Mouse (Mus musculus) kidney, adult 2 months (tissue): ENCODE data around the gene Mindy1. TPM values are rescaled to one million over a fixed set of nuclear protein-coding genes. Genes with fewer than 3 reads are reported as not detected.

Experiments
- DNase-seq: peaks from one replicate; pipeline ENCODE4 v3.0.0; 2021
- H3K27ac ChIP-seq: fragments of 200-500 bp; 2 replicates; pipeline ENCODE4 v1.5.1; 2012; ENCODE audit warnings: low read depth, low read length, control low read depth, inconsistent platforms; ENCODE audit not compliant: insufficient read depth
- H3K27me3 ChIP-seq: fragments of 200-500 bp; replicated peaks from 2 replicates; pipeline ENCODE4 v1.6.1; 2012; ENCODE audit warnings: mild to moderate bottlenecking, moderate library complexity, low read length, inconsistent platforms; ENCODE audit not compliant: control insufficient read depth, insufficient read depth
- H3K36me3 ChIP-seq: fragments of 200-500 bp; 2 replicates; pipeline ENCODE4 v1.6.1; 2012; ENCODE audit warnings: mild to moderate bottlenecking, moderate library complexity, low read length, inconsistent platforms; ENCODE audit not compliant: control insufficient read depth, insufficient read depth
- H3K4me1 ChIP-seq: fragments of 200-500 bp; 2 replicates; pipeline ENCODE4 v1.6.1; 2011; ENCODE audit warnings: low read length; ENCODE audit not compliant: control insufficient read depth, insufficient read depth
- H3K4me3 ChIP-seq: fragments of 200-500 bp; 2 replicates; pipeline ENCODE4 v1.5.1; 2011; ENCODE audit warnings: mild to moderate bottlenecking, low read depth, low read length, control low read depth; ENCODE audit not compliant: insufficient read depth
- CTCF ChIP-seq: fragments of 200-500 bp; conservative IDR thresholded peaks from 2 replicates; pipeline ENCODE4 v1.5.1; 2011; ENCODE audit warnings: low read depth, mild to moderate bottlenecking, control low read depth, low read length, moderate library complexity, mixed read lengths; ENCODE audit not compliant: insufficient read depth, insufficient read length
- POLR2A ChIP-seq: fragments of 200-500 bp; IDR thresholded peaks from one replicate; pipeline ENCODE4 v1.6.1; 2011; ENCODE audit warnings: low read depth, low read length, control low read depth
- WGBS: fragments of 180-500 bp; shearing (Covaris S2); methylation state at CpG from one replicate; pipeline ENCODE4 v1.1.7; 2018; 5-methylcytosine and 5-hydroxymethylcytosine counted together
- polyA plus RNA-seq: library from polyadenylated mRNA; depleted of rRNA; stranded (reverse); fragments of >200 nt; gene quantifications from 2 replicates; pipeline ENCODE4 v1.2.3, GENCODE M21; 2012

Mindy1 gene
- polyA plus RNA-seq, 1 experiment: 120 TPM

- TF ChIP-seq POLR2A (no peak), CTCF (no peak)
- 57% methylated on average over 7 of the region's 7 CpGs for WGBS
- Histone ChIP-seq H3K27me3 (no peaks in the 10 kb centered on the region), H3K4me3 (no peak within 1 kb of the TSS), H3K27ac (no peak within 1 kb of the TSS), H3K4me1 (no peaks in the 10 kb centered on the region), H3K36me3 (no peaks in the 10 kb centered on the region; the same call in 1 of the 2 replicates)
- no peak for DNase-seq
Observed at GRCm38 (mm10) chr3:95250783-95251424, 30.2 kb upstream of the Mindy1 start, which contains the start of gene Bnipl. Bnipl (minus strand) TSS chr3:95251193.

GRCm38 (mm10) chr3:95256931-95257330 lies 24.2 kb upstream of the Mindy1 start:
- DNase-seq: peak; percentile 79
- no peaks in the 10 kb centered on the region for H3K4me1 ChIP-seq
- H3K27ac ChIP-seq: peak overlapping the region; percentile 36; the same call in 1 of the 2 replicates
- WGBS: 57% methylated on average over 5 of the region's 5 CpGs
- no peaks in the 10 kb centered on the region; the same call in none of the 2 replicates for H3K36me3 ChIP-seq
- H3K27me3 ChIP-seq: no peaks in the 10 kb centered on the region
- TF ChIP-seq POLR2A: no peak
- no peak for TF ChIP-seq CTCF
- H3K4me3 ChIP-seq: no peak overlapping the region

- H3K4me1 ChIP-seq: no peaks in the 10 kb centered on the region
- H3K36me3 ChIP-seq: no peaks in the 10 kb centered on the region; the same call in 1 of the 2 replicates
- TF ChIP-seq CTCF: no peak
- WGBS: 91% methylated on average over 4 of the region's 4 CpGs
- H3K27ac ChIP-seq: no peak overlapping the region
- DNase-seq: no peak
- H3K27me3 ChIP-seq: no peaks in the 10 kb centered on the region
- no peak overlapping the region for H3K4me3 ChIP-seq
Observed at GRCm38 (mm10) chr3:95261975-95262374, 19.2 kb upstream of the Mindy1 start.

GRCm38 (mm10) chr3:95263089-95263739 lies 17.9 kb upstream of the Mindy1 start:
- peak; percentile 95 for DNase-seq
- Histone ChIP-seq H3K36me3 (no peaks in the 10 kb centered on the region), H3K4me3 (no peak overlapping the region), H3K4me1 (peaks cover 5% of the 10 kb centered on the region; the same call in 1 of the 2 replicates), H3K27me3 (no peaks in the 10 kb centered on the region), H3K27ac (no peak overlapping the region)
- WGBS: 39% methylated on average over 11 of the region's 11 CpGs
- TF ChIP-seq CTCF (peak; percentile 88), POLR2A (no peak)

GRCm38 (mm10) chr3:95264724-95265123 lies 16.4 kb upstream of the Mindy1 start:
- TF ChIP-seq CTCF (no peak), POLR2A (no peak)
- Histone ChIP-seq H3K27ac (no peak overlapping the region), H3K36me3 (no peaks in the 10 kb centered on the region), H3K4me3 (no peak overlapping the region), H3K27me3 (no peaks in the 10 kb centered on the region), H3K4me1 (peaks cover 12% of the 10 kb centered on the region)
- no peak for DNase-seq
- 76% methylated on average over 1 of the region's 1 CpGs for WGBS

- 97% methylated on average over 3 of the region's 3 CpGs for WGBS
- TF ChIP-seq POLR2A (no peak), CTCF (no peak)
- H3K27ac ChIP-seq: no peak overlapping the region
Observed at GRCm38 (mm10) chr3:95266052-95266451, 15.1 kb upstream of the Mindy1 start.

GRCm38 (mm10) chr3:95267855-95268254 lies 13.3 kb upstream of the Mindy1 start:
- Histone ChIP-seq H3K27ac (peak overlapping the region; percentile 64), H3K27me3 (no peaks in the 10 kb centered on the region), H3K36me3 (no peaks in the 10 kb centered on the region), H3K4me3 (no peak overlapping the region), H3K4me1 (peaks cover 17% of the 10 kb centered on the region)
- peak; percentile 69 for DNase-seq
- TF ChIP-seq CTCF (no peak), POLR2A (no peak)

More at GRCm38 (mm10) chr3:95266052-95266451, 15.1 kb upstream of the Mindy1 start:
- H3K27me3 ChIP-seq: no peaks in the 10 kb centered on the region
- H3K36me3 ChIP-seq: no peaks in the 10 kb centered on the region
- no peak overlapping the region for H3K4me3 ChIP-seq
- H3K4me1 ChIP-seq: peaks cover 17% of the 10 kb centered on the region
- DNase-seq: no peak
